Mouse (Mus musculus): ENCODE data around the gene Pdzd2. TPM values are rescaled to one million over a fixed set of nuclear protein-coding genes. Genes with fewer than 3 reads are reported as not detected.

Gene Pdzd2
- 1 to 10 TPM in 1 of 2 experiments, under 1 TPM in 1; 0.93 to 1.7 TPM for total RNA-seq (2023)

DNA sequence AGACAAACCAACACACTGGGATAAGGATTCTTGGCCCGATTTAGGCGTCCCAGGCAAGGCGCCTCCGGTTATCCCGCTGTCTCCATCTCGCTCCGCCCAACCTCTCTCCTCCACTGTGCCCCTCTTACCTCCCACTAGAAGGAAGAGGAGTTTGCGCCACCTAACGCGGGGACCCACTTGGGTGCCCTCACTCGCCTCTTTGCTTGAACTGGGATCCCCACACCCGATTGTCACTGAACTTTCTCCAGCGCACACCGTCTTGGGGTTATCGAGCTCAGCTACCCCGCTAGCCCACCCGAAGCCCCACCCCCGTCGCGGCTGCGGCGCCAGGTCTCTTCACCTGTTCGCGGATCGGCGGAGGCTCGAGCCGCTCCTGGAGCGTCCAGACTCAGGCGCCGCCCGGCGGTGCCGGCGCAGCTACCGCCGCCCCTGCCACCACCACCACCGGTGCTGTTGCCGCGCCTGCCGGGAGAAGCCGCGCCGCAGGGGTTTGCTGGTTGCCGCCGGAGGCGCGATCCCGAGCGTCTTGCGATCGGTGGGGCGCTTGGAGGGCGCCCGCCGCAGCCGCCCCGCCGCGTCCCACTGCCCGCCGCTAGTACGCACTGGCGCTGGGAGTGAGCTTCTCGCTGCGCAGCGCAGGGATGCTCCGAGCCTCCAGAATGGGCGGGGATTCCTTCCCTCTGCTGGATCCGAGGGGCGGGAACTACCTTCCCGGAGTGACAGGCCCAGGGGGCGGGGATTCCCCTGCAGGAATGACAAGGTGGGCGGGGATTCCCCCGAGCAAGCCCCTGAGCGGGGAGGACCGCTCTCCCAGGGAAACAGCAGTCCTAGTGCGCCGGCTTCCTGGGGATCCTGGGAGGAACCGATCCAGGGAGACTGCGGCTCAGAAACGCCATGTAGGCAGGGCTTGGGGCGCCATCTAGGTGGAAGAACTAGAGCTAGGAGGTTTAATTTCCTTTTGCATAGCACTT, at the start of gene Pdzd2:
Gene Pdzd2 (minus strand): TSS at position 648 of the 971 bp plus-strand sequence.

DNA sequence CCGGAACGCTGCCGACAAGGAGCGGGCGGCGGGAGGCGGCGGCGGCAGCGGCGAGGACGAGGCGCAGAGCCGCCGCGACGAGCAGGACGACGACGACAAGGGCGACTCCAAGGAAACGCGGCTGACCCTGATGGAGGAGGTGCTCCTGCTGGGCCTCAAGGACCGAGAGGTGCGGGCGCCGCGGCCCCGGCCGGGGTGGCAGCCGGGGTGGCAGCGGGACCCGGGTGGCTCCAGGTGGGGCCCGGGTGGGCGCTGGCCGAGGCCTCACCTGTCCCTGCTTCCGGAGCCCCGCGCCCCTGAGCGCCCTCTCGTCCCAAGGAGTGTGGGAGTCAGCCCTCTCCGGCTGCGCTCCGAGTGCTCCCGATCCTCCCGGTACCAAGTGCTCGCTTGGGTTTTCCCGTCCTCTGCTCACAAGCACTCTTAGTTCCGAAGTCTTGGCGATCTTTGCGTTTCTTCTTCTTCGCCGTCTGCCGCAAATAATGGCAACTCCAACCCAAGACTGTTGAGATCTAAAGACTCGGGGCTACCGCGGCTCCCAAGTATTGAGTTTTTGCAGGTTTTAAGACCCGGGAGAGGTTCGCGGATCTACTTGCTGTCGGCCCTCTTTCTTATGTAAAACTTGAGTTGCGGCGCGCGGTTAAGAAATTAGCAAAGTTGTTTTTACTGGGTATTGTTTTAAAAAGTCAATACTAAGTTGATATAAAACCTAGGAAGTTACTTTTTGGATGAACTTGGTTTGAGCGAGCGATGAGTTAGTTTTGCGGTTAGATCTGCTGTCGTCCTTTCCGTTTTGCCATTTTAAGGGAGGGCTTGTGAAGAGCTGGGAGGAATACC, 417.7 kb downstream of the Pdzd2 start, which contains the start of gene 1810049J17Rik:
Gene 1810049J17Rik (minus strand): TSS at position 112 of the 834 bp plus-strand sequence.

DNA sequence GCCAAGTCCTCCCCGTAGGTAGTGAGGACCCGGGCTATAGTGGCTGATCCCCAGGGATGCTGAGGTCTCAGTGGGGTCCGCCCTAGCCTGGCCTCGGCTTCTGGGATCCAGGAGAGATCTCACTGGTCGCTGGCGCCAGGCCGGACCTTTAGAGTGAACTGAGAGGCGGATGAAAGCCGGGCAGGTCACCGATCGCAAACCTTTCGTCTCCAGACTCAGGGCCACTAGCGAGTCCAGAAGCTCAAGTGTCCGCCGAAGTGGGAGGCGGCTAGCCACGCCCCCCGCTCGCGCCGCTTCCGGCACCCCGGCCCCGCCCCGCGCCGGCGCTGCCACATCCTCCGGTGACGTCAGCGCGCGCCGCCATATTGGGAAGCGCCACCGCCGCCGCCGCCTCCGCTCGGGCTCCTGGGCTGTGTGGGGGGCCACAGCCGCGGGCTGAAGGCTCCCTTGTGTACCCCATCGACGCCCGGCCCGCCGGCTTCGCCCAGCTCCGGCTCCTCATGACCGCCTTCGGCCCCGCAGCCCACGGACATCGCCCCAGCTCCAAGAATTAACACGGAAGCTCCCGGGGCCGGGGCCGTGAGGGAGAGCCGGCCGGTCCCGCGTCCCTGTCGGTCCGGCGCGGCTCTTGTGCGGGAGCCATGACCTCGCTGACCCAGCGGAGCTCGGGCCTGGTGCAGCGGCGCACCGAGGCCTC, 418.5 kb downstream of the Pdzd2 start, which contains the start of gene Golph3:
Gene Golph3 (plus strand): TSS at position 360 of the 697 bp plus-strand sequence.

Other genes with a start within 250 kb of the Pdzd2 start
- gene 6030458C11Rik, start 84.7 kb upstream of the Pdzd2 start, total RNA-seq (2023): 1 to 10 TPM; 6.8 to 6.9 TPM
- gene Drosha, start 84.9 kb upstream of the Pdzd2 start, total RNA-seq (2023): 10 to 100 TPM; 12.9 to 14.2 TPM